ENCODE assay signal across 24 mouse cellular contexts in genomic region chr11:100541577-100541976, GRCm38 (mm10). TPM values are rescaled to one million over a fixed set of nuclear protein-coding genes. Genes with fewer than 3 reads are reported as not detected.
"Had no signal": no experiment of that assay in that cellular context is flagged by ENCODE, and none has a peak within 500 bp of the region (broad histone marks: within the 10 kb centered on the region; RNA-seq: fewer than 3 reads in every experiment).

No protein-coding gene starts in this region.

- H3K27me3 ChIP-seq: heart, embryonic 13.5 days; heart, embryonic 15.5 days; hindbrain, embryonic 13.5 days; hindbrain, embryonic 15.5 days; kidney, embryonic 15.5 days; limb, embryonic 12.5 days had no signal

- H3K9me3 ChIP-seq: heart, embryonic 13.5 days; heart, embryonic 15.5 days; hindbrain, embryonic 13.5 days; hindbrain, embryonic 15.5 days; kidney, embryonic 15.5 days; limb, embryonic 10.5 days; limb, embryonic 12.5 days had no signal

- H3K4me3 ChIP-seq: heart, adult 2 months; heart, embryonic 13.5 days; heart, embryonic 15.5 days; hindbrain, embryonic 13.5 days; hindbrain, embryonic 15.5 days; kidney, embryonic 15.5 days; layer of hippocampus, adult 2 months; left cerebral cortex, adult 2 months; limb, embryonic 10.5 days; limb, embryonic 12.5 days had no signal

- DNase-seq: gastrocnemius, postnatal 14 days; gastrocnemius, postnatal 36 days; heart, adult 11 months; heart, adult 2 months; heart, postnatal 14 days; heart, postnatal 36 days; kidney, adult 11 months; kidney, adult 2 months; kidney, adult 9 months; kidney, postnatal 14 days; kidney, postnatal 4 days; liver had no signal

- H3K36me3 ChIP-seq: heart, embryonic 13.5 days; heart, embryonic 15.5 days; hindbrain, embryonic 13.5 days; hindbrain, embryonic 15.5 days; kidney, embryonic 15.5 days; limb, embryonic 10.5 days; limb, embryonic 12.5 days had no signal

- ATAC-seq: hindbrain, postnatal 0 days; intestine, embryonic 16.5 days had no signal

RNA-seq across cellular contexts. Expression of gene Ttc25, which starts 3.8 kb away (rescaled TPM):
- total RNA-seq: hematopoietic stem cell, adult 5-6 weeks had no signal
